Mouse (Mus musculus): ENCODE measurements around the gene Trim30b.
"Not testable (repeated sequence)": the region's sequence is repeated elsewhere in the genome, so short reads cannot be mapped to it uniquely, and the experiment has no call there.

Trim30b gene

GRCm38 (mm10) chr7:104369736-104370414 is at the start of gene Trim30b:
Gene Trim30b (minus strand): TSS chr7:104369884.
- no peak for DNase-seq (ENCODE audit: low spot score in 2 of 2)

DNA sequence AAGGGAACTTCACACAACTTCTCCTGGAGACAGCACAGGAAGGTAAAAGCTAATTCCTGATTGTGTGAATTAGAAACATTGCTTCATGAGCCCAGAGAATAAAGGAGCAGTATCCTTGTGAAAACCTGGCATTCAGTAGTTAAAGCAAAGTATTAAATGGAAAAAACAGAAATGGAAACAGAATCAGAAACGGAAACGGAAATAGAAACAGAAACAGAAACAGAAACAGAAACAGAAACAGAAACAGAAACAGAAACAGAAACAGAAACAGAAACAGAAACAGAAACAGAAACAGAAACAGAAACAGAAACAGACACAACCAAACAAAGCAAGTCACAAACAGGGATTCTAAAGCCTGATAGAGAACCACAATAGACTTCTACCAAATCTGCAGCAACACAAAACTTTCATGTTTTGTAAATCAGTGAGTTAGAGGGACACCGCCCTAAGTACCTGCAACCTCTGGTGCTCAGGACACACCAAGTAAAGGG is 34.8 kb upstream of the Trim30b start:
- DNase-seq (ENCODE audit: low spot score in 2 of 2), result no peak

GRCm38 (mm10) chr7:104401140-104401539 is 31.5 kb upstream of the Trim30b start:
- DNase-seq (ENCODE audit: low spot score in 2 of 2), result no peak

GRCm38 (mm10) chr7:104400698-104401097 is 31.0 kb upstream of the Trim30b start, which contains the start of gene Trim30c:
Gene Trim30c (minus strand): TSS chr7:104400837.
- DNase-seq (ENCODE audit: low spot score in 2 of 2), result no peak

DNA sequence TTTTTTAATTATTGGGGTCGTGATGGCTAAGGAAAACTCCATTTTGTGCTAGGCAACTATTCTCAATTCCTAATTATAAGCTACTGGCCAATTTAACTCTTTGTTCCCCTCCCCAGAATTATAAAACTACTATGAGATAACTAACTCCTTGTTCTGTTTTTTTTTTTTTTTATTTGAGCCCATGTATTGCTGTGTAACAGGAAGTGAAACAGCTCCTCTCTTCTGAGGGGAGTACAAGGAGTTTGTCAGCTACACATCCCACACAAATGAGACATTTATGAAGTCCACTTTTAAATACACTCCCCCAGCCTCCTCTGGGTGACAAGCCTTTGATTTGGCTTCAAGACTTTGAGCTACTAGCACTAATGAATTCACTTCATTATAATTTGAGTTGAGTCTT is 28.8 kb upstream of the Trim30b start:
- no peak for DNase-seq (ENCODE audit: low spot score in 2 of 2)

DNA sequence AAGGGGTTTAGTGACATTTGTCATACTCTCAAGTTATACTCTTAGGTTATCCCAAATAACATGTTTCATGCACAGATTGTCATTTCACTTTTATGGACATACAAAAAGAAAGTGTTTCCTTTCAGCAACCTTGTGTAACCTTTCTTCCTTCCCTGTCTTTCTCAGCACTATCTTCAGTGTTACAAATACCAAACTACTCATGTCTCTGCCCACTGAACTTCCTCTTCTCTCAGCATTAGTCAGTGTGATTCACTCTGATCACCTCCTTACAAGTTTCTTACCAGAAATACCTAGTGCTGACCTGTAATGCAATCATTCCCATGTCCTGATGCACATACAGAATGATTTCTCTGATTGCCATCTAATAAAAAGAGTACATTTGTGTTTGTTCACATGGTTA is 3.3 kb downstream of the Trim30b start:
- no peak for DNase-seq (ENCODE audit: low spot score in 2 of 2)

- DNase-seq (ENCODE audit: low spot score in 2 of 2), result no peak
Observed at GRCm38 (mm10) chr7:104353600-104353967, 16.1 kb downstream of the Trim30b start.

GRCm38 (mm10) chr7:104352717-104353599 is 16.7 kb downstream of the Trim30b start, which contains the start of gene Trim12c:
Gene Trim12c (minus strand): TSS chr7:104353362.
- no peak for DNase-seq (ENCODE audit: low spot score in 2 of 2)

DNA sequence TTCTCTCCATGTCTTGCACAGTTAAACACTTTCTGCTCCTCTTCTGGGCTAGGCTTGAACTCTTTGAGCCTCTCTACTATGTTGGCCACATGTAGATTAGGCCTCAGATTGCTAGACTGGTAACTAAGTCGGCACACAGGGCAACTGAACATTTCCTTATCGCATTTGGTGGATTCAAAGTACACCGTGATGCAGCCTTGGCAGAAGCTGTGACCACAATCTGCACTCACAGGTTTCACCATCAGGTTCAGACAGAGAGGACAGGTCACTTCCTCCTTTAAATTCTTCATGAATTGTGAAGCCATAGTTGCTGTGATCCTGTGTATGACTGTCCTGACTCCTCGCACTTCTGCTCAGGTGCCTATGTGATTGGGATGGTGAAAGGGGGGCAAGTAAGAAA is 21.6 kb downstream of the Trim30b start:
- DNase-seq (ENCODE audit: low spot score in 2 of 2), result not testable (repeated sequence)

DNA sequence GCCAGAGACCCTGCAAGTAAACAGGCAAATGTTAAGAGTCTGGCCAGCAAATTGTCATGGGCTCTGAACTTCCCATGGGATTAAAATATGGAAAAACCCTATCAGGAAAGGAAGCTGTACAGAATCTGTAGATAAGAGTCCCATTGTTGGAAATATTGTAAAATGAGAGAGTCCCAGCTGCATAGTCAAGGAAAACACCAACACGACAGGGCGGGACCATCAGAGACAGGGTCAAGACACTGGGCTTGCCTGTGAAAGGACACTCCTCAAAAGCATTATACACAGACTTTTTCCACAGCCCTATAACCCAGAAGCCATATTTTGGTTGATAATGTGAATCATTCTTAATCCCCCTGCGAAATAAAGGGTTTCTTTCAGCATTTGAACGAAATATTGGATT is 28.9 kb downstream of the Trim30b start:
- not testable (repeated sequence) for DNase-seq (ENCODE audit: low spot score in 2 of 2)

DNA sequence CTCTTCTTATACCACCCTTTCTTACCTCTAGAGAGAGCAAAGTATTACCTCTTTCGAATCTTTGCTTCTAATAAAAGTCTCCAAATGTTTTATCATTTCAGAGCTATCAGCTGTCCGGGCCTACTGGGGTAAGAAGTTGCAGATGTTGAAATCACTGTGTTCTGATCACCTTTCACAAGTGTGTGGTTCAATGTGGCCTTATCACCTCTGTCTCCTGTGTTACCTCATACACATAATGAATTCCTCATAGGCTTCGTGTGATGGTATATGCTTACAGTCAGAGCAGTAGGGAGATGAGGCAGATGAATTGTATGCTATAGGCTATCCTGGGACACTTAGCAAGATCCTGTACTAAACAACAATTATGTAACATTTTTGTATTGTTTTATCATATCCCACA is 34.1 kb downstream of the Trim30b start:
- not testable (repeated sequence) for DNase-seq (ENCODE audit: low spot score in 2 of 2)

- not testable (repeated sequence) for DNase-seq (ENCODE audit: low spot score in 2 of 2)
Observed at GRCm38 (mm10) chr7:104329171-104329570, 40.5 kb downstream of the Trim30b start, which contains the start of gene Trim34b. Gene Trim34b (plus strand): TSS chr7:104329471.

DNA sequence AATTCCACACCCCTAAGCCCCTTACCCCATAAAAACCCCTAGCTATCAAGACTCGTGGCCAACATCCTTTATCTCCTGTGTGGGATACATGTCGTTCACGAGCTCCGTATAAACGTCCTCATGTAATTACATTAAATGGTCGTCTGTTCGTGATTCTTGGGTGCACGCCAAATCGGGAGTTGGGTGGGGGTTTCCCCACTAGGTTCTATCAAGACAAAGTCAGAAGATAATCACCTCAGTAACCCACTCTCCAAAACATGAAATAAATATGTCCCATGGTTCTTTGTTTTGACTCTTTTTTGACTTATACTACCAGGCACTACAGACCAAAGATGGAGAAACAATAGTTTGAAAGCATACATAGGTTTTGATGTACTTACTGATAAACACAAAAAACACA is 47.7 kb downstream of the Trim30b start:
- DNase-seq (ENCODE audit: low spot score in 2 of 2), result no peak

GRCm38 (mm10) chr7:104315369-104316080 is 54.2 kb downstream of the Trim30b start, which contains the start of gene Trim12a:
Gene Trim12a (minus strand): TSS chr7:104315466.
- DNase-seq (ENCODE audit: low spot score in 2 of 2), result not testable (repeated sequence)

DNA sequence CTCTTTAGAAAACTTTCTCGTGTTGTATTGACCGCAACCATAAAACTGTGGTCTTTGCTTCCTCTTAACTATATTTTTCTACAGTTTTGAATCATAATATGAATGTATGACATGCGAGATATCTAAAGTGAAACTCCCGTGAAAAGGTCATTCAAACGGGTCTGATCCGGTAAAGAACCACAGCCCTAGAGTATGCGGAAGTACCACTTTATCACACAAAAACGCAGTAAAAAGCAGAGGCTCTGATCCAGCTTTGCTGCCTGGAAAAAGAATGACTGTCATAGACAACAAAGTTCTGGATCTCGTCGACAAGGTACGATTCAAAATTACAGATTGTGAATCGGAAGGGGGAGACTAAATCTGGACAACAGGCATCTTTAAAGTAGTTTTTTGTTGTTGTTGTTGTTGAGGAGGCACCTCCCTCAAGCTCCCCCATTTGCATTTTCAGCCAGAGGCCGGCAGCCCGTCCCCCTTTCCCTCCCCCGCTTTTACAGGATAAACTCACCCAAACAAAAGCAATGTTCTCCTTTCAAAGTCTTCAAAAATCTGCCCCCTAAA is 54.8 kb downstream of the Trim30b start:
- DNase-seq (ENCODE audit: low spot score in 2 of 2), result no peak

Data from frontal cortex, postnatal 25 days (tissue).